Mouse (Mus musculus) kidney, adult 2 months (tissue): ENCODE measurements around the gene Gm49325. TPM values are rescaled to one million over a fixed set of nuclear protein-coding genes. Genes with fewer than 3 reads are reported as not detected.
A peak's percentile ranks its signal among the peaks of the same experiment; 100 is the strongest.

ENCODE experiments used
- DNase-seq: peaks from one replicate; pipeline ENCODE4 v3.0.0; 2021
- H3K27ac ChIP-seq: fragments of 200-500 bp; 2 replicates; pipeline ENCODE4 v1.5.1; 2012; ENCODE audit warnings: low read depth, low read length, control low read depth, inconsistent platforms; ENCODE audit not compliant: insufficient read depth
- H3K27me3 ChIP-seq: fragments of 200-500 bp; replicated peaks from 2 replicates; pipeline ENCODE4 v1.6.1; 2012; ENCODE audit warnings: mild to moderate bottlenecking, moderate library complexity, low read length, inconsistent platforms; ENCODE audit not compliant: control insufficient read depth, insufficient read depth
- H3K36me3 ChIP-seq: fragments of 200-500 bp; 2 replicates; pipeline ENCODE4 v1.6.1; 2012; ENCODE audit warnings: mild to moderate bottlenecking, moderate library complexity, low read length, inconsistent platforms; ENCODE audit not compliant: control insufficient read depth, insufficient read depth
- H3K4me1 ChIP-seq: fragments of 200-500 bp; 2 replicates; pipeline ENCODE4 v1.6.1; 2011; ENCODE audit warnings: low read length; ENCODE audit not compliant: control insufficient read depth, insufficient read depth
- H3K4me3 ChIP-seq: fragments of 200-500 bp; 2 replicates; pipeline ENCODE4 v1.5.1; 2011; ENCODE audit warnings: mild to moderate bottlenecking, low read depth, low read length, control low read depth; ENCODE audit not compliant: insufficient read depth
- CTCF ChIP-seq: fragments of 200-500 bp; conservative IDR thresholded peaks from 2 replicates; pipeline ENCODE4 v1.5.1; 2011; ENCODE audit warnings: low read depth, mild to moderate bottlenecking, control low read depth, low read length, moderate library complexity, mixed read lengths; ENCODE audit not compliant: insufficient read depth, insufficient read length
- POLR2A ChIP-seq: fragments of 200-500 bp; IDR thresholded peaks from one replicate; pipeline ENCODE4 v1.6.1; 2011; ENCODE audit warnings: low read depth, low read length, control low read depth
- WGBS: fragments of 180-500 bp; shearing (Covaris S2); methylation state at CpG from one replicate; pipeline ENCODE4 v1.1.7; 2018; 5-methylcytosine and 5-hydroxymethylcytosine counted together
- polyA plus RNA-seq: library from polyadenylated mRNA; depleted of rRNA; stranded (reverse); fragments of >200 nt; gene quantifications from 2 replicates; pipeline ENCODE4 v1.2.3, GENCODE M21; 2012; rRNA removed

The Gm49325 gene
- not detected in 2 replicates for polyA plus RNA-seq

- TF ChIP-seq POLR2A (peak; percentile 61), CTCF (no peak)
- H3K36me3 ChIP-seq = no peaks in the 10 kb centered on the region
- peak within 1 kb of the TSS; percentile 76 for H3K4me3 ChIP-seq
- H3K4me1 ChIP-seq = peaks cover 15% of the 10 kb centered on the region; the same call in 1 of the 2 replicates
- no peaks in the 10 kb centered on the region for H3K27me3 ChIP-seq
- under 1% methylated on average over 115 of the region's 119 CpGs for WGBS
- H3K27ac ChIP-seq = peak within 1 kb of the TSS; percentile 92
- DNase-seq = peak; percentile 98
Observed at GRCm38 (mm10) chr10:77605908-77606826, at the start of gene Gm49325, which contains the start of gene Sumo3. Gene Gm49325 (plus strand): TSS chr10:77606197. Gene Sumo3 (plus strand): TSS chr10:77606097.

- TF ChIP-seq CTCF (no peak), POLR2A (no peak)
- Histone ChIP-seq H3K27ac (no peak overlapping the region), H3K36me3 (no peaks in the 10 kb centered on the region), H3K27me3 (no peaks in the 10 kb centered on the region), H3K4me3 (no peak overlapping the region), H3K4me1 (no peaks in the 10 kb centered on the region)
- no peak for DNase-seq
- 88% methylated on average over 7 of the region's 7 CpGs for WGBS
Observed at GRCm38 (mm10) chr10:77556631-77557030, 49.4 kb upstream of the Gm49325 start.

- H3K4me1 ChIP-seq = no peaks in the 10 kb centered on the region
- no peak overlapping the region for H3K27ac ChIP-seq
- 81% methylated on average over 4 of the region's 4 CpGs for WGBS
- H3K4me3 ChIP-seq = no peak overlapping the region
- no peaks in the 10 kb centered on the region for H3K27me3 ChIP-seq
- DNase-seq = peak; percentile 32
- peak; percentile 69 for TF ChIP-seq CTCF
- no peak for TF ChIP-seq POLR2A
- H3K36me3 ChIP-seq = no peaks in the 10 kb centered on the region
Observed at GRCm38 (mm10) chr10:77557641-77558040, 48.4 kb upstream of the Gm49325 start.

GRCm38 (mm10) chr10:77560090-77560489 is 45.9 kb upstream of the Gm49325 start:
- Histone ChIP-seq H3K4me3 (no peak overlapping the region), H3K36me3 (no peaks in the 10 kb centered on the region)

GRCm38 (mm10) chr10:77560830-77561229 is 45.2 kb upstream of the Gm49325 start:
- H3K27me3 ChIP-seq = no peaks in the 10 kb centered on the region
- H3K36me3 ChIP-seq = no peaks in the 10 kb centered on the region
- WGBS = 91% methylated on average over 9 of the region's 9 CpGs
- no peak for DNase-seq
- no peak overlapping the region for H3K27ac ChIP-seq
- no peaks in the 10 kb centered on the region for H3K4me1 ChIP-seq
- H3K4me3 ChIP-seq = no peak overlapping the region
- no peak for TF ChIP-seq CTCF
- no peak for TF ChIP-seq POLR2A

More at GRCm38 (mm10) chr10:77560090-77560489, 45.9 kb upstream of the Gm49325 start:
- no peaks in the 10 kb centered on the region for H3K4me1 ChIP-seq
- H3K27ac ChIP-seq = no peak overlapping the region
- H3K27me3 ChIP-seq = no peaks in the 10 kb centered on the region
- TF ChIP-seq CTCF = no peak
- no peak for TF ChIP-seq POLR2A
- no peak for DNase-seq
- WGBS = 90% methylated on average over 11 of the region's 11 CpGs

- DNase-seq = no peak
- H3K4me3 ChIP-seq = no peak overlapping the region
- no peak overlapping the region for H3K27ac ChIP-seq
- WGBS = 93% methylated on average over 2 of the region's 2 CpGs
- TF ChIP-seq POLR2A (no peak), CTCF (no peak)
- no peaks in the 10 kb centered on the region for H3K27me3 ChIP-seq
- no peaks in the 10 kb centered on the region for H3K36me3 ChIP-seq
- no peaks in the 10 kb centered on the region for H3K4me1 ChIP-seq
Observed at GRCm38 (mm10) chr10:77561508-77561907, 44.5 kb upstream of the Gm49325 start.

- WGBS = 85% methylated on average over 8 of the region's 8 CpGs
- TF ChIP-seq POLR2A (no peak), CTCF (no peak)
Observed at GRCm38 (mm10) chr10:77565005-77565404, 41.0 kb upstream of the Gm49325 start.

More at GRCm38 (mm10) chr10:77565005-77565404, 41.0 kb upstream of the Gm49325 start:
- Histone ChIP-seq H3K36me3 (no peaks in the 10 kb centered on the region), H3K27me3 (no peaks in the 10 kb centered on the region), H3K4me3 (no peak overlapping the region), H3K27ac (no peak overlapping the region), H3K4me1 (peaks cover 9% of the 10 kb centered on the region)
- no peak for DNase-seq
